Mouse (Mus musculus): Measurements from ENCODE around the gene H3f3a.

GRCm38 (mm10) chr1:180818000-180818399 lies 4.3 kb upstream of the H3f3a start:
- TF ChIP-seq CTCF (IDR thresholded peaks at IDR 0.05; ENCODE audit: insufficient read depth, low read length) (no peak), POLR2A (IDR thresholded peaks at IDR 0.05; ENCODE audit: borderline replicate concordance, extremely low read depth, low read depth, low read length) (no peak)
